Comparison of ENCODE assay signal across 27 mouse cellular contexts in the genomic region with DNA sequence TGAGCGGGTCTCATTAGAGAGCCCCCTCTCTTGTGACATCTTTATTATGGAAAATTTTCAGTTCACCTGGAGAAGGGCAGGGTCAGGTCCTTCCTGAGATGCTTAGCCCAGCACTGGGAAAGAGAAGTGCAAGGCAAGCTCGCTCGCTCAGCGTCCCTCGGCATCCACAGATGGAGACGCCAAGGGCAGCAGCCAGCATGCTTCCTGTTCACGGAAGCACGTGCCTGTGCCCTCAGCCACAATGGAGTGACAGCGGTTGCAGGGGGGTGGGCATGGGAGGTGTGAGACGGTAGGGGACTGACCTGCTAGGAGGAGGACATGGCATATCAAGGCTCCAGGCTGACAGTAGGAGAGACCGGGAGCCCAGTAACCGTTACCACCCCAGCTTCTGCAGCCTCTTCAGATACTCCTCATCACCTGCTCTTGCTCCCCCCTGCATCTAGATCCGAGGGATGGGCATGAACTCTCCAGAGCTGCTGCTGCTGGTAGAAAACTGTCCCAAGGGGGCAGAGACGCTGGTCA. TPM values are rescaled to one million over a fixed set of nuclear protein-coding genes. Genes with fewer than 3 reads are reported as not detected.
"Had no signal": no experiment of that assay in that cellular context is flagged by ENCODE, and none has a peak within 500 bp of the region (broad histone marks: within the 10 kb centered on the region; RNA-seq: fewer than 3 reads in every experiment).

No protein-coding gene starts in this region.

- DNase-seq: lung, adult 18-20 months; lung, embryonic 14.5 days; lung, postnatal 10 days; lung, postnatal 4 days; retina, postnatal 1 day; right cerebral cortex, adult 18-20 months; right cerebral cortex, postnatal 25 days; right cerebral cortex, postnatal 4 days; spleen, adult 18-20 months; thymus, adult 2 months; thymus, postnatal 25 days; thymus, postnatal 4 days had no signal

- ATAC-seq: midbrain, embryonic 13.5 days; midbrain, embryonic 16.5 days had no signal

- H3K4me3 ChIP-seq: midbrain, embryonic 10.5 days; midbrain, embryonic 13.5 days; myocyte; neural tube, embryonic 13.5 days; neural tube, embryonic 15.5 days had no signal

- H3K4me2 ChIP-seq: lung, embryonic 14.5 days; midbrain, embryonic 13.5 days; neural tube, embryonic 13.5 days; neural tube, embryonic 15.5 days had no signal

- H3K4me1 ChIP-seq: midbrain, embryonic 10.5 days; midbrain, embryonic 13.5 days; neural tube, embryonic 13.5 days; neural tube, embryonic 15.5 days had no signal

- H3K9me3 ChIP-seq: midbrain, embryonic 10.5 days; midbrain, embryonic 13.5 days; neural tube, embryonic 13.5 days; neural tube, embryonic 15.5 days had no signal

- H3K9ac ChIP-seq: lung, embryonic 14.5 days; midbrain, embryonic 13.5 days; neural tube, embryonic 13.5 days; neural tube, embryonic 15.5 days had no signal

- H3K27ac ChIP-seq: midbrain, embryonic 10.5 days; midbrain, embryonic 13.5 days; neural tube, embryonic 13.5 days; neural tube, embryonic 15.5 days had no signal

- H3K27me3 ChIP-seq: midbrain, embryonic 13.5 days; neural tube, embryonic 13.5 days; neural tube, embryonic 15.5 days had no signal

RNA-seq across cellular contexts. Expression of gene Rsph6a, which starts 6.4 kb away (rescaled TPM):
- total RNA-seq: megakaryocyte, adult 5-6 weeks; megakaryocyte-erythroid progenitor cell, adult 5-6 weeks had no signal
- polyA plus RNA-seq: liver, embryonic 16.5 days; lung, embryonic 14.5 days; lung, embryonic 16.5 days; midbrain, embryonic 10.5 days; neural tube, embryonic 11.5 days; neural tube, embryonic 13.5 days; small intestine, adult 2 months; stomach, embryonic 14.5 days; stomach, embryonic 16.5 days; urinary bladder, adult 2 months had no signal

RNA-seq across cellular contexts. Expression of gene Foxa3, which starts 24.7 kb away (rescaled TPM):
- total RNA-seq: megakaryocyte, adult 5-6 weeks; megakaryocyte-erythroid progenitor cell, adult 5-6 weeks had no signal
- polyA plus RNA-seq: midbrain, embryonic 13.5 days; midbrain, embryonic 16.5 days; neural tube, embryonic 11.5 days; urinary bladder, adult 2 months had no signal
